Mouse (Mus musculus) thymus, adult 2 months (tissue): ENCODE measurements at regions not wholly inside any gene's neighbourhood (a gene's known extent, or its start where the extent isn't known, plus 50 kb on each side); places are given as distances from the start of the nearest gene placed in this dataset.
"Not testable (repeated sequence)": the region's sequence is repeated elsewhere in the genome, so short reads cannot be mapped to it uniquely, and the experiment has no call there.

Experiments
- CTCF ChIP-seq: fragments of 200-500 bp; IDR thresholded peaks from 2 replicates; pipeline ENCODE4 v1.5.1; 2012; ENCODE audit warnings: mild to moderate bottlenecking, control low read depth, low read length, moderate library complexity, borderline replicate concordance; ENCODE audit not compliant: control insufficient read depth, poor library complexity, insufficient read depth; ENCODE audit errors: extremely low read depth
- POLR2A ChIP-seq: fragments of 200-500 bp; IDR thresholded peaks from 2 replicates; pipeline ENCODE4 v1.6.1; 2012; ENCODE audit warnings: mild to moderate bottlenecking, low read length, control low read depth, moderate library complexity; ENCODE audit not compliant: control insufficient read depth, poor library complexity, insufficient read depth; ENCODE audit errors: extremely low read depth

GRCm38 (mm10) chr13:52355921-52356320 is 175.2 kb downstream of the Diras2 start:
- not testable (repeated sequence) for TF ChIP-seq POLR2A, CTCF
